19 mouse cellular contexts compared by ENCODE assay signal in the genomic region with DNA sequence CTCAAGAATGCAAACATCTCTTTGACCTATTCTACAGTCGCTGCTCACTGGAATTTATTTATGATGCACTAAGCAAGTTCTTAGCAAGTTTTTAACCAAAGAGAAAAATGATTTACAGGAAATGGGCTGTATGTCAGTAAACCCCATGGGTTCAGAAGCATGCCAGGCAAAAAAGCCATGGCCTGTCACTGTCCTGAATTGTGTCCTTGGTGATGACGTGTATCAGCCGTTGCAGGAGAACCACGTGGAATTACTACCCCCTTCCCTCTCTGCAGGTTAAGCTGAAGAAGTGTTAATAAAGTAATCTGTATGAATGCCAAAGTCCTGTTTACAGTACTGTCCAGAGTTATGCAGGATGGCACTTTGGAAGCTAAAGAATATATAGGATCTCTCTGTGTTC. TPM values are rescaled to one million over a fixed set of nuclear protein-coding genes. Genes with fewer than 3 reads are reported as not detected.
DNase-seq lines count a peak whose midpoint lies in the region; ATAC-seq and TF ChIP-seq lines count a peak whose summit lies in the region.
"Had no signal": no experiment of that assay in that cellular context is flagged by ENCODE, and none has a peak within 500 bp of the region (broad histone marks: within the 10 kb centered on the region; RNA-seq: fewer than 3 reads in every experiment).

No protein-coding gene starts in this region.

- no peak for TF ChIP-seq POLR2A in kidney, adult 2 months (IDR thresholded peaks at IDR 0.05; ENCODE audit: low read depth, low read length)

- H3K9me3 ChIP-seq in kidney, embryonic 16.5 days (ENCODE audit: low read length), result no peaks in the 10 kb centered on the region
- no peaks in the 10 kb centered on the region for H3K9me3 ChIP-seq in kidney, embryonic 14.5 days (ENCODE audit: control insufficient read depth, low read length)
- H3K9me3 ChIP-seq: embryonic facial prominence, embryonic 10.5 days; embryonic facial prominence, embryonic 12.5 days; forebrain, embryonic 13.5 days; forebrain, embryonic 15.5 days had no signal

- WGBS in kidney, adult 2 months, result 20% methylated on average over 4 of the region's 4 CpGs
- 21% methylated on average over 4 of the region's 4 CpGs for WGBS in kidney, embryonic 16.5 days
- 39% methylated on average over 4 of the region's 4 CpGs for WGBS in kidney, embryonic 14.5 days

- POLR2A ChIA-PET in Patski (lab: Charles Lee), result no interaction called here

- H3K27me3 ChIP-seq in kidney, adult 2 months (replicated peaks; ENCODE audit: control insufficient read depth, insufficient read depth, low read length), result no peaks in the 10 kb centered on the region
- H3K27me3 ChIP-seq in kidney, embryonic 16.5 days (ENCODE audit: insufficient read depth, low read length), result 0 out of 2 replicates have a peak, but pooled peaks cover 2% of the 10 kb centered on the region
- no peaks in the 10 kb centered on the region for H3K27me3 ChIP-seq in kidney, embryonic 14.5 days (ENCODE audit: control insufficient read depth, insufficient read depth, low read length)
- H3K27me3 ChIP-seq in Patski, result no peaks in the 10 kb centered on the region
- H3K27me3 ChIP-seq: forebrain, embryonic 13.5 days; forebrain, embryonic 15.5 days had no signal

- in situ Hi-C loops in Patski (cut with MboI; ENCODE audit: low pct_unique_long_range_greater_than_20kb), result no loop called here

- no peak overlapping the region for H3K4me2 ChIP-seq in kidney, embryonic 16.5 days (replicated peaks; ENCODE audit: low read depth, low read length)
- H3K4me2 ChIP-seq in kidney, embryonic 14.5 days (replicated peaks; ENCODE audit: low read depth, low read length), result no peak overlapping the region
- H3K4me2 ChIP-seq: embryonic facial prominence, embryonic 12.5 days; forebrain, embryonic 13.5 days; forebrain, embryonic 15.5 days had no signal

- H3K4me1 ChIP-seq in kidney, adult 2 months (ENCODE audit: control insufficient read depth, insufficient read depth, low read length), result no peaks in the 10 kb centered on the region
- H3K4me1 ChIP-seq in kidney, embryonic 16.5 days (ENCODE audit: insufficient read depth, low read length), result peaks cover 10% of the 10 kb centered on the region
- no peaks in the 10 kb centered on the region for H3K4me1 ChIP-seq in kidney, embryonic 14.5 days (ENCODE audit: control insufficient read depth, insufficient read depth, low read length)

- CTCF ChIA-PET in Patski (lab: Charles Lee), result interaction anchor here (1.3 kb wide), 1 partner anchor 66 kb away, joined by 3 read pairs; no protein-coding TSS in a partner anchor

- no peak overlapping the region for H3K27ac ChIP-seq in kidney, adult 2 months (ENCODE audit: insufficient read depth, low read depth, low read length)
- H3K27ac ChIP-seq in kidney, embryonic 16.5 days (ENCODE audit: low read length), result no peak overlapping the region
- no peak overlapping the region for H3K27ac ChIP-seq in kidney, embryonic 14.5 days (ENCODE audit: low read depth, low read length)
- H3K27ac ChIP-seq: embryonic facial prominence, embryonic 10.5 days; embryonic facial prominence, embryonic 12.5 days; forebrain, embryonic 13.5 days; forebrain, embryonic 15.5 days had no signal

- no peak overlapping the region for H3K9ac ChIP-seq in kidney, embryonic 16.5 days (replicated peaks; ENCODE audit: low read length)
- no peak overlapping the region for H3K9ac ChIP-seq in kidney, embryonic 14.5 days (ENCODE audit: low read depth, low read length)
- H3K9ac ChIP-seq: embryonic facial prominence, embryonic 12.5 days; forebrain, embryonic 13.5 days; forebrain, embryonic 15.5 days had no signal

- peak; percentile 79 for ATAC-seq in kidney, embryonic 16.5 days (ENCODE audit: low FRiP score, low TSS enrichment)
- ATAC-seq in kidney, embryonic 14.5 days (ENCODE audit: low FRiP score, low TSS enrichment), result no peak
- peak; percentile 28 for ATAC-seq in Patski
- ATAC-seq: activated CD4-positive, CD25-positive, alpha-beta regulatory T cell, adult 4 months; forebrain, embryonic 13.5 days; forebrain, embryonic 15.5 days had no signal

- no peak for TF ChIP-seq CTCF in kidney, adult 2 months (conservative IDR thresholded peaks at IDR 0.05; ENCODE audit: insufficient read depth, insufficient read length, low read depth, low read length)
- TF ChIP-seq CTCF in Patski (IDR thresholded peaks at IDR 0.05), result no peak

- DNase-seq in kidney, adult 2 months, result peak; percentile 19
- DNase-seq in kidney, postnatal 10 days, result no peak
- DNase-seq in Patski (ENCODE audit: low read depth, low spot score), result peak; percentile 13
- DNase-seq in left cerebral cortex, adult 11 months (ENCODE audit: low spot score), result no peak
- DNase-seq: adrenal gland, adult 8-10 months; adrenal gland, postnatal 14 days; adrenal gland, postnatal 36 days; cerebellum, adult 11-12 months; cerebellum, adult 2 months; cerebellum, adult 9-10 months; cerebellum, postnatal 10 days; cerebellum, postnatal 25 days had no signal

- H3K4me3 ChIP-seq in kidney, adult 2 months (ENCODE audit: insufficient read depth, low read depth, low read length), result no peak overlapping the region
- no peak overlapping the region for H3K4me3 ChIP-seq in kidney, embryonic 16.5 days (ENCODE audit: low read length)
- H3K4me3 ChIP-seq in kidney, embryonic 14.5 days (ENCODE audit: low read length), result no peak overlapping the region
- H3K4me3 ChIP-seq: embryonic facial prominence, embryonic 10.5 days; embryonic facial prominence, embryonic 12.5 days; forebrain, embryonic 13.5 days; forebrain, embryonic 15.5 days had no signal

- H3K36me3 ChIP-seq in kidney, adult 2 months (ENCODE audit: control insufficient read depth, insufficient read depth, low read length), result no peaks in the 10 kb centered on the region
- H3K36me3 ChIP-seq in kidney, embryonic 16.5 days (ENCODE audit: insufficient read depth, low read length), result no peaks in the 10 kb centered on the region
- H3K36me3 ChIP-seq in kidney, embryonic 14.5 days (ENCODE audit: control insufficient read depth, insufficient read depth, low read length), result no peaks in the 10 kb centered on the region
- H3K36me3 ChIP-seq: embryonic facial prominence, embryonic 10.5 days; embryonic facial prominence, embryonic 12.5 days; forebrain, embryonic 15.5 days had no signal

RNA-seq across cellular contexts. Expression of a gene that starts 18.2 kb away (rescaled TPM):
- 11.3 and 12.4 TPM in 2 replicates for polyA plus RNA-seq in kidney, adult 2 months (2012; rRNA removed)
- 11.4 and 13.1 TPM in 2 replicates for polyA plus RNA-seq in kidney, embryonic 16.5 days (2015; fragmentation: Nextera tagmentation; extraction: Ambion mirVana)
- 11.7 and 14.8 TPM in 2 replicates for polyA plus RNA-seq in kidney, embryonic 14.5 days (2014; fragmentation: Nextera tagmentation; extraction: Ambion mirVana)
- 24.8 TPM for polyA plus RNA-seq in Patski (2021)

Comparison
In these comparisons a context has a peak if more than half of its experiments do, and no peak if none do; other contexts are left out.
1. DNase-seq: peak in kidney, adult 2 months (single experiment) and Patski (single experiment); none in kidney, postnatal 10 days (single experiment) and left cerebral cortex, adult 11 months (single experiment).